Mouse (Mus musculus): ENCODE measurements around the gene Hspa12a.

Hspa12a gene

GRCm38 (mm10) chr19:58750822-58751221 lies 192.6 kb downstream of the Hspa12a start:
- no peak for DNase-seq (ENCODE audit: low spot score)

- DNase-seq (ENCODE audit: low spot score) = no peak
These were observed 195.9 kb downstream of the Hspa12a start for GRCm38 (mm10) chr19:58747498-58748000.
